Mouse (Mus musculus) spleen, postnatal 14 days (tissue): ENCODE measurements at regions not wholly inside any gene's neighbourhood (a gene's known extent, or its start where the extent isn't known, plus 50 kb on each side); places are given as distances from the start of the nearest gene placed in this dataset.

Experiments
- DNase-seq, 2 experiments: peaks; one replicate each; pipeline ENCODE4 v3.0.0; 2021 to 2022; ENCODE audit warnings: low spot score in 2 of 2

- DNase-seq: no peak
These were observed 168.1 kb upstream of the Olig3 start for GRCm38 (mm10) chr10:19188082-19188742.

DNA sequence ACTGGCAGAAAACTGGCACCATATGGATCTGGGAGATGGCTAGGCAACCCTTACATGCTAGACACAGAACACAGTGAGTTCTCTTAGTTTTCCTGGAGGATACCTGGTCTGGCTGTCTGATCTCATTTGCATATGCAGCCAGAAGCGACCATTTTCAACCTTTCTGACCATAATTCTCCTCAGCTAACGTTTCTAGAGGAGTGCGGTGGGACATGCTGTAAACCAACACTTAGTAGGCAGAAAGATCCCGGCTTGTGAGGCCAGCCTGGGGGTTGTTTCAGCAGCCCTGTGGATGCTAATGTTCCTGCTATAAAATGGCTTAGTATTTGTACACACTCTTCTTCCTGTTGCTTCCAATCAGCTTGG lies 168.6 kb upstream of the Olig3 start:
- DNase-seq: no peak

GRCm38 (mm10) chr10:19187084-19187615 lies 169.2 kb upstream of the Olig3 start:
- DNase-seq: no peak

- peak in 1 of 2 experiments; percentile 15 for DNase-seq
These were observed 170.3 kb upstream of the Olig3 start for GRCm38 (mm10) chr10:19185790-19186581.

- DNase-seq: no peak
These were observed 169.4 kb upstream of the Tnfaip3 start for GRCm38 (mm10) chr10:19184886-19185285.

- DNase-seq: no peak
These were observed 162.4 kb upstream of the Tnfaip3 start for GRCm38 (mm10) chr10:19177895-19178294.

GRCm38 (mm10) chr10:19177414-19177813 lies 162.0 kb upstream of the Tnfaip3 start:
- no peak for DNase-seq

- DNase-seq: no peak
These were observed 160.8 kb upstream of the Tnfaip3 start for GRCm38 (mm10) chr10:19176249-19176648.

GRCm38 (mm10) chr10:19171834-19172233 lies 156.4 kb upstream of the Tnfaip3 start:
- no peak for DNase-seq

GRCm38 (mm10) chr10:19170596-19170995 lies 155.1 kb upstream of the Tnfaip3 start:
- no peak for DNase-seq

DNA sequence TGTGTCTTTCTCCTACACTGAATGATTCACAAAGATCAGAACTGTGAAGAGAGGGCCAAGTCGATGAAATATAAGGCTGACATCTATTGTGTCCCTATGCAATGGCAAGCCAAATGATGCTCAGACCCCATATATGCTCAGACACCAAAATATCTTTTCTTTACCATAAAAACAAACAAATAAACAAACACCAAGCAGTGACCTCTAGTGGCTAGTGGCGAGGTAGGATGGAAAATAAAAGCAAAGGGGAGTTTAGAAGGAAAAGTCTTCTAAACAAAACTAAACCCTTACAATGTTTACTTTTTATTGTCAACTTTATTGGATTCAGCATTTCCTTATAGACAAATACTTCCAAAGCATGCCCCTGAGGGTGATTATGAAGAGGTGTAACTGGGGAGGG lies 153.8 kb upstream of the Tnfaip3 start:
- no peak for DNase-seq

DNA sequence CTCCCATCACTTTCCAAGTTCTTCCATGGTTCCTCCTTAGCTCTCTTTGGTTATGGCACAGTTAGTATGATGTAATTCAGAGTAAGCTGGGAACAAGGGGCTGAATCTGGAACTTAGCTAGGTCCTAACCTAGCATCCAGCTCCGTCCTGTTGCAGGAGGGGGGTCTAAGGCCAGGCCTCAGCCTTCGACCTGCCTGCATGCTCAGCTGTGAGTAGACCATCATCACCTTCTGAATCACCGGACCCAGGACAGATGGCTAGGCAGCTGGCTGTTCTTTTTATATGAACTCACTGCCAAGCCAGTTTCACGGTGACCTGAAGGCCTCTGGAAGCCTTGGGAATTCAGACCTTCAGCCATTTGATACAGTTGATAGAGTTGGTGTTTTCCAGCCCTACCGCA lies 152.9 kb upstream of the Tnfaip3 start:
- DNase-seq: no peak

GRCm38 (mm10) chr10:19167641-19168271 lies 152.3 kb upstream of the Tnfaip3 start:
- no peak for DNase-seq

- DNase-seq: no peak
These were observed 151.6 kb upstream of the Tnfaip3 start for GRCm38 (mm10) chr10:19167101-19167500.

DNA sequence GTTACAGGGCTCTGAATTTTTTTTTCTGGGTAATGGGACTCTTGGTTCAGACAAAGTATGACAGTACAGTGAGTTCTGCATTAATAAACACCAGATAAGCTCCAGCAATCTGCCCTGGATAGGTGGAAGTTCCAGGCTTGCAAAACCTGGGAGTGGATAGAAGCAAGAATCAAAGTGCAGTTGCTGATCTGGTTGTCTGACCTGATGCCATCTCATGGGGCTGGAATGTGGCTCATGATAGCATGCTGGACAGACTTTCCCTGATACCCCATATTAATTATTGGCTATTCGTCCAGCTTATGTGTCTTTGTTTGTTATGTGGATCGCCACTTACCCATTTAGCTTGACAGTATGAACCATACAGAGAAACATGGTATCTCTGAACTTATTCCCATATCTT lies 146.6 kb upstream of the Tnfaip3 start:
- no peak for DNase-seq

- DNase-seq: no peak
These were observed 145.7 kb upstream of the Tnfaip3 start for GRCm38 (mm10) chr10:19161149-19161548.

DNA sequence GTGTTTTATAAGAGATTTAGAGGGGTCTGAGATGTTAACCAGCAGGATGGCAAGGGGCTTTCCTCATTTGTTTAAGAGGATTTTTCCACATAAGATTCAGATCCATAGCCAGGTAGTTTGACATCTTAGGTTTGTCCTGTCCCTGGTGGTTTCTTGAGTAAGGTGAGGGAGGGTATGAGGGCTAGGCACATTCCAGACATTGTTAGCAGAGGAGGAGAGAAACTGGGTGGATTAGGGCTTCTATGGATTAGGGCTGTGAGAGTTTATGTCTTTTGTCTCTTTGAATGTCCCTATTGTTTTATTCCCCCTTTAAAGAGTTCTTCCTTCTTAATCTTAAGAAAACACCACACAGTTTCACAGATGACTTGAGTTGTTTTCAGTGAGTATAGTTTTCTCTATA lies 138.6 kb upstream of the Tnfaip3 start:
- DNase-seq: no peak

- DNase-seq: no peak
These were observed 137.3 kb upstream of the Tnfaip3 start for GRCm38 (mm10) chr10:19152773-19153172.

GRCm38 (mm10) chr10:19150766-19151165 lies 135.3 kb upstream of the Tnfaip3 start:
- DNase-seq: no peak

- no peak for DNase-seq
These were observed 134.5 kb upstream of the Tnfaip3 start for GRCm38 (mm10) chr10:19150005-19150404.

GRCm38 (mm10) chr10:19149196-19149869 lies 133.9 kb upstream of the Tnfaip3 start:
- no peak for DNase-seq

DNA sequence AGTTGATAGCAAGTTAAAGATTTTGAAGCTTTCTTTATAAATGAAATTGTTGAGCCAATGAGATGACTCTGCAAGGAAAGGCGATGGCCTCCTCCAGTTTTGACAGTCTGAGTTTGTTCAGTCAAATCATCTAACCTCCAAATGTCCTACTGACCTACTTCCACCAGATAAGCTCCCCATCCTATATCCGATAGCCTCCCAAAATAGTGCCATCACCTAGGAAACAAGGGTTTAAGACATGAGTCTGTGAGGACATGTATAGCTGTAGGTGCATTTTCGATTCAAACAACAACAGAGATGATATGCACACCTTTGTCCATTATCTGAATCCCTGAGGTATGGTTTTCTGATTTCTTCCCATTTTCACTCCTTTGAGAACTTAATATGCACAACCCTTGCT lies 126.0 kb upstream of the Tnfaip3 start:
- no peak for DNase-seq
